21 mouse cellular contexts compared by ENCODE assay signal in genomic region chr8:76984082-76984481, GRCm38 (mm10).
DNase-seq lines count a peak whose midpoint lies in the region; ATAC-seq and TF ChIP-seq lines count a peak whose summit lies in the region.
"Had no signal": no experiment of that assay in that cellular context is flagged by ENCODE, and none has a peak within 500 bp of the region (broad histone marks: within the 10 kb centered on the region; RNA-seq: fewer than 3 reads in every experiment).

No protein-coding gene starts in this region.

- TF ChIP-seq POLR2A in kidney, adult 2 months (IDR thresholded peaks at IDR 0.05; ENCODE audit: low read depth, low read length): no peak

- no peak overlapping the region for H3K4me2 ChIP-seq in heart, embryonic 15.5 days
- H3K4me2 ChIP-seq in neural tube, embryonic 11.5 days (ENCODE audit: low read depth): no peak overlapping the region
- H3K4me2 ChIP-seq in neural tube, embryonic 15.5 days: no peak overlapping the region
- H3K4me2 ChIP-seq: embryonic facial prominence, embryonic 15.5 days; heart, embryonic 12.5 days; hindbrain, embryonic 13.5 days had no signal

- DNase-seq in heart, postnatal 36 days: no peak
- peak; percentile 7 for DNase-seq in kidney, adult 2 months
- DNase-seq in kidney, adult 9 months: no peak
- DNase-seq in layer of hippocampus, adult 2 months (ENCODE audit: low spot score in 2 of 2): no peak
- DNase-seq in layer of hippocampus, postnatal 14 days (ENCODE audit: low spot score in 2 of 2): no peak
- no peak for DNase-seq in neural tube, embryonic 11.5 days (ENCODE audit: low spot score)
- DNase-seq: adrenal gland, postnatal 10 days; cerebellum, adult 11 months; cerebellum, adult 8-10 months; cerebellum, postnatal 14 days; embryo, embryonic 11 days; gastrocnemius, postnatal 36 days had no signal

- intact Hi-C loops in heart, postnatal 36 days (cut with DNase I): no loop called here

- no peaks in the 10 kb centered on the region for H3K27me3 ChIP-seq in heart, embryonic 15.5 days
- no peaks in the 10 kb centered on the region for H3K27me3 ChIP-seq in kidney, adult 2 months (replicated peaks; ENCODE audit: control insufficient read depth, insufficient read depth, low read length)
- H3K27me3 ChIP-seq in neural tube, embryonic 11.5 days (ENCODE audit: control insufficient read depth, insufficient read depth, low read length): no peaks in the 10 kb centered on the region
- no peaks in the 10 kb centered on the region for H3K27me3 ChIP-seq in neural tube, embryonic 15.5 days (replicated peaks)
- H3K27me3 ChIP-seq: embryonic facial prominence, embryonic 15.5 days; heart, embryonic 12.5 days; hindbrain, embryonic 13.5 days had no signal

- H3K4me3 ChIP-seq in heart, embryonic 15.5 days: no peak overlapping the region
- H3K4me3 ChIP-seq in kidney, adult 2 months (ENCODE audit: insufficient read depth, low read depth, low read length): no peak overlapping the region
- no peak overlapping the region for H3K4me3 ChIP-seq in layer of hippocampus, adult 2 months
- no peak overlapping the region for H3K4me3 ChIP-seq in neural tube, embryonic 11.5 days (ENCODE audit: low read depth, low read length)
- H3K4me3 ChIP-seq in neural tube, embryonic 15.5 days (replicated peaks): no peak overlapping the region
- H3K4me3 ChIP-seq: embryonic facial prominence, embryonic 15.5 days; erythroblast, embryonic 14.5 days; forebrain, embryonic 10.5 days; heart, embryonic 12.5 days; hindbrain, embryonic 13.5 days had no signal

- no peaks in the 10 kb centered on the region for H3K36me3 ChIP-seq in heart, embryonic 15.5 days
- no peaks in the 10 kb centered on the region for H3K36me3 ChIP-seq in kidney, adult 2 months (ENCODE audit: control insufficient read depth, insufficient read depth, low read length)
- no peaks in the 10 kb centered on the region for H3K36me3 ChIP-seq in neural tube, embryonic 11.5 days (ENCODE audit: control insufficient read depth, insufficient read depth, low read length)
- no peaks in the 10 kb centered on the region for H3K36me3 ChIP-seq in neural tube, embryonic 15.5 days
- H3K36me3 ChIP-seq: embryonic facial prominence, embryonic 15.5 days; forebrain, embryonic 10.5 days; heart, embryonic 12.5 days; hindbrain, embryonic 13.5 days had no signal

- no peak overlapping the region for H3K9ac ChIP-seq in heart, embryonic 15.5 days
- H3K9ac ChIP-seq in neural tube, embryonic 11.5 days (ENCODE audit: low read length): no peak overlapping the region
- no peak overlapping the region for H3K9ac ChIP-seq in neural tube, embryonic 15.5 days (replicated peaks)
- H3K9ac ChIP-seq: embryonic facial prominence, embryonic 15.5 days; heart, embryonic 12.5 days; hindbrain, embryonic 13.5 days had no signal

- ATAC-seq in heart, embryonic 15.5 days (replicated peaks; ENCODE audit: insufficient number of reproducible peaks, insufficient read depth, low FRiP score, low read depth): peak; percentile 58; the same call in 1 of the 2 replicates
- ATAC-seq in neural tube, embryonic 11.5 days (ENCODE audit: insufficient read depth, low FRiP score, low TSS enrichment): 0 out of 2 replicates have a peak, but pooled peaks have one; percentile 56
- no peak for ATAC-seq in neural tube, embryonic 15.5 days (ENCODE audit: low FRiP score)
- ATAC-seq: forebrain, embryonic 14.5 days; hindbrain, postnatal 0 days had no signal

- H3K4me1 ChIP-seq in heart, embryonic 15.5 days (replicated peaks): peaks cover 10% of the 10 kb centered on the region
- H3K4me1 ChIP-seq in kidney, adult 2 months (ENCODE audit: control insufficient read depth, insufficient read depth, low read length): peaks cover 15% of the 10 kb centered on the region; the same call in 1 of the 2 replicates
- no peaks in the 10 kb centered on the region for H3K4me1 ChIP-seq in neural tube, embryonic 11.5 days (ENCODE audit: control insufficient read depth, insufficient read depth, low read length)
- no peaks in the 10 kb centered on the region for H3K4me1 ChIP-seq in neural tube, embryonic 15.5 days
- H3K4me1 ChIP-seq: embryonic facial prominence, embryonic 15.5 days; forebrain, embryonic 10.5 days; hindbrain, embryonic 13.5 days had no signal

- no peak overlapping the region for H3K27ac ChIP-seq in heart, embryonic 15.5 days
- H3K27ac ChIP-seq in kidney, adult 2 months (ENCODE audit: insufficient read depth, low read depth, low read length): no peak overlapping the region
- H3K27ac ChIP-seq in layer of hippocampus, adult 2 months: 0 out of 2 replicates have a peak overlapping the region, but pooled peaks have one; percentile 24
- H3K27ac ChIP-seq in neural tube, embryonic 11.5 days (ENCODE audit: low read depth, low read length): no peak overlapping the region
- no peak overlapping the region for H3K27ac ChIP-seq in neural tube, embryonic 15.5 days (replicated peaks)
- H3K27ac ChIP-seq: embryonic facial prominence, embryonic 15.5 days; forebrain, embryonic 10.5 days; hindbrain, embryonic 13.5 days; hindbrain, postnatal 0 days had no signal

- H3K9me3 ChIP-seq in heart, embryonic 15.5 days (replicated peaks): no peaks in the 10 kb centered on the region
- no peaks in the 10 kb centered on the region for H3K9me3 ChIP-seq in neural tube, embryonic 11.5 days (ENCODE audit: control insufficient read depth, low read length)
- H3K9me3 ChIP-seq in neural tube, embryonic 15.5 days (replicated peaks): 0 out of 2 replicates have a peak, but pooled peaks cover 3% of the 10 kb centered on the region
- H3K9me3 ChIP-seq: embryonic facial prominence, embryonic 15.5 days; forebrain, embryonic 10.5 days; heart, embryonic 12.5 days; hindbrain, embryonic 13.5 days had no signal

- no peak for TF ChIP-seq CTCF in kidney, adult 2 months (conservative IDR thresholded peaks at IDR 0.05; ENCODE audit: insufficient read depth, insufficient read length, low read depth, low read length)
- no peak for TF ChIP-seq CTCF in layer of hippocampus, adult 2 months (conservative IDR thresholded peaks at IDR 0.05)
